Mouse (Mus musculus) stomach, postnatal 0 days (tissue): ENCODE data around the gene Syndig1.

ENCODE experiments used
- CTCF ChIP-seq: IDR thresholded peaks from 2 replicates; pipeline ENCODE4 v1.5.1; 2016; ENCODE audit warnings: antibody characterized with exemption, low read depth, mild to moderate bottlenecking, moderate library complexity
- EP300 ChIP-seq: optimal IDR thresholded peaks from 2 replicates; pipeline ENCODE3; 2016; ENCODE audit warnings: antibody characterized with exemption

DNA sequence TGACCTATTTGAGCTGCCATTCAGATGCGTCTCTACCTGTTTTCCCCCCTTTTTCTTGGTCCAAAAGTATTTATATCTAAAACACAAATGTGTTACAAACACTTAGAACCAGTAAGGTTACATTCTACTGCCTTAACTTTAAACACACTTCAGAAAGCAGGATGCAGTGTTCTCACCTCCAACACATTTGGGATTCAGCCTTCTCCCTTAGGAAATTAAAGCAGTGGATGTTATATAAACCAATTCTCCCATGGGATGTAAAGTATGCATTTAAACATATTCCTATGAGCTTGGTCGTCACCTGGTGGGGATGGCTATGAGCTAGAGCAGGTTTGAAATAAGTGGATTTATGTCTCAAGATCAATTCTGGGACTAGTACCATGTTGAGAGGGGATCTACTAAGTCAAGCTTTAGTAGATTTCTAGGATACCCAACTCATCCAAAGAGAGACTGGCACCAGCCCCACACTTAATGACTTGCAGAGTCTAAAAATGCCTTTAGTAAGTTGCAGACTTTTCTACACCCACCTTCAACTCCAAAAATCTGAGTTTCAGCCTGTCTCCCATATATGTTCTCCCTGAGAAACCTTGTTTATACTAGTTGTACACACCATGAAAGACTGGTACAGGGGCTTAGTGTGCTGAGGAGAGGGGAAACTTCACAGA lies 7.6 kb downstream of the Syndig1 start:
- TF ChIP-seq CTCF (no peak), EP300 (no peak)
